Mouse (Mus musculus) heart, adult 2 months (tissue): Measurements from ENCODE around the gene Uqcrc1.

ENCODE experiments used
- CTCF ChIP-seq: fragments of 200-600 bp; IDR thresholded peaks from 2 replicates; pipeline ENCODE4 v1.8.1; 2022; ENCODE audit warnings: antibody characterized with exemption, mild to moderate bottlenecking, moderate library complexity
- POLR2A ChIP-seq: fragments of 200-500 bp; IDR thresholded peaks from 2 replicates; pipeline ENCODE4 v1.6.1; 2011; ENCODE audit warnings: mild to moderate bottlenecking, low read depth, low read length, control low read depth; ENCODE audit not compliant: insufficient read depth

DNA sequence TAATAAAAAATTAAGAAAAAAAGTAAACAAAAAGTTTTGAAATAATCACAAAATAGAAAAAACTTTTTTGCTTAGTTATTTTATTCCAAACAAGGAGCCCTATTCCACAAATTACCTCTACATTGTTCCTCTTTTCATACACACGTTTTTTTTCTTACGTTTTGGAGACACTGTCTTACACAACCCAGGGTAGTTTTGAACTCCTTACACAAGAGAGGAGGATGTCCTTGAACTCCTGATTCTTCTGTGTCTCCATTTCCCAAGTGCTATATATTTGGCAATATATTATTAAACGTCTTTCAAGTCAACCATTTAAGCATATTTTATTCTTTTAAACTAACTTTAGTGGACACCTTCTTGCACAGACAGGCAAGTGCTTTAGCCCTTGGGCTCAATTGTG is 442 bp upstream of the Uqcrc1 start:
- TF ChIP-seq CTCF: no peak
- TF ChIP-seq POLR2A: no peak
